Mouse (Mus musculus) ES-E14 (cell line): ENCODE measurements at regions not wholly inside any gene's neighbourhood (a gene's known extent, or its start where the extent isn't known, plus 50 kb on each side); places are given as distances from the start of the nearest gene placed in this dataset.
"Not testable (repeated sequence)": the region's sequence is repeated elsewhere in the genome, so short reads cannot be mapped to it uniquely, and the experiment has no call there.

ENCODE experiments used
- DNase-seq: peaks from one replicate; pipeline ENCODE4 v3.0.0-alpha.2; 2013; ENCODE audit warnings: low read depth, low spot score
- H3K27ac ChIP-seq: 2 replicates; pipeline ENCODE4 v1.5.1; 2012; ENCODE audit warnings: low read depth, mild to moderate bottlenecking, low read length, moderate library complexity, mixed read lengths; ENCODE audit not compliant: poor library complexity, insufficient read depth, severe bottlenecking
- H3K36me3 ChIP-seq: 2 replicates; pipeline ENCODE4 v1.6.1; 2012; ENCODE audit warnings: mild to moderate bottlenecking, low read length, moderate library complexity, mixed read lengths; ENCODE audit not compliant: control insufficient read depth, poor library complexity, insufficient read depth, severe bottlenecking
- H3K4me1 ChIP-seq, 2 experiments: fragments of 150-350 bp in 1 of 2; sonication (generic) in 1 of 2; 2 replicates each; pipeline ENCODE4 v1.6.1; 2012; ENCODE audit warnings: low read length in 2 of 2, mild to moderate bottlenecking in 1 of 2, mixed read lengths in 1 of 2; ENCODE audit not compliant: control insufficient read depth in 2 of 2, insufficient read depth in 2 of 2, poor library complexity in 1 of 2
- H3K4me3 ChIP-seq, 2 experiments: fragments of 150-350 bp in 1 of 2; sonication (generic) in 1 of 2; 2 replicates each; pipeline ENCODE4 v1.5.1; 2012; ENCODE audit warnings: low read length in 2 of 2, low read depth in 1 of 2, mild to moderate bottlenecking in 1 of 2, mixed read lengths in 1 of 2; ENCODE audit not compliant: insufficient read depth in 1 of 2, poor library complexity in 1 of 2, severe bottlenecking in 1 of 2
- H3K9ac ChIP-seq: 2 replicates; pipeline ENCODE4 v1.6.1; 2012; ENCODE audit warnings: low read depth, mild to moderate bottlenecking, low read length, mixed read lengths; ENCODE audit not compliant: poor library complexity, insufficient read depth, severe bottlenecking
- H3K9me3 ChIP-seq: fragments of 150-350 bp; sonication (generic); 2 replicates; pipeline ENCODE4 v1.6.1; 2012; ENCODE audit warnings: low read depth, mild to moderate bottlenecking, low read length; ENCODE audit not compliant: control insufficient read depth, insufficient read depth
- CHD2 ChIP-seq: IDR thresholded peaks from 2 replicates; pipeline ENCODE4 v1.6.1; 2014; ENCODE audit warnings: mild to moderate bottlenecking, low read depth, low read length, inconsistent platforms
- HCFC1 ChIP-seq: IDR thresholded peaks from 2 replicates; pipeline ENCODE4 v1.6.1; 2012; ENCODE audit warnings: low read length, inconsistent platforms, borderline replicate concordance; ENCODE audit not compliant: insufficient read depth
- MAFK ChIP-seq: IDR thresholded peaks from 2 replicates; pipeline ENCODE4 v1.6.1; 2014; ENCODE audit warnings: mild to moderate bottlenecking, low read depth, low read length, inconsistent platforms; ENCODE audit not compliant: insufficient read depth
- ZC3H11A ChIP-seq: IDR thresholded peaks from 2 replicates; pipeline ENCODE4 v1.6.1; 2012; ENCODE audit warnings: low read depth, mild to moderate bottlenecking, inconsistent platforms, low read length, borderline replicate concordance
- ZNF384 ChIP-seq: IDR thresholded peaks from 2 replicates; pipeline ENCODE4 v1.6.1; 2012; ENCODE audit warnings: low read depth, low read length, inconsistent platforms
- in situ Hi-C, 2 experiments: fragments of 600-800 bp; cut with MboI; formaldehyde crosslinking; loops; one replicate each; pipeline ENCODE4 v1.15.1; 2025; ENCODE audit warnings: low sequenced_read_pairs in 2 of 2, inconsistent platforms in 1 of 2; ENCODE audit not compliant: unreplicated experiment in 2 of 2

GRCm38 (mm10) chr7:29639591-29639990 is 87.2 kb downstream of the Catsperg2 start:
- H3K9ac ChIP-seq, H3K4me3 ChIP-seq, H3K9me3 ChIP-seq, H3K27ac ChIP-seq, DNase-seq, H3K36me3 ChIP-seq, in situ Hi-C loops, H3K4me1 ChIP-seq: not testable (repeated sequence)

DNA sequence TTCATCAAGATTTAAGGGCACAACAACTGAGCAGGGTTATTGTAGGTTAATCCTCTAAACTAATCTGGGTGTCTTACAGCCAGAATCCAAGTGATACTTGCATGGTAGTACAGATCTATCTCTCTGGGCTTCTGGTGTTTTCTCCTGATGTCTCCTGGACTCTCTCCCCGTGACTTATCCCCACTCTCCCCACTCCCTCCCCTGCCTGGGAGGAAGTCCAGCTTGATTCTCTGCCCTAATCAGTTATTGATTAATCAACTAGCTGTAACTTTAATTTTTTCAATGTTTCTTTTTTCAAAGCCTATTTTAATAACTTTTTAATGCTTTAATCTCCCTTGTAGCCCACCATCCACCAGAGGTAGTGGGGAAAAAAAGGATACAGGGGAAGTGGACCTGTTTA is 83.9 kb upstream of the Sipa1l3 start:
- Histone ChIP-seq H3K9ac (no peak overlapping the region), H3K27ac (no peak overlapping the region), H3K4me3 (no peak overlapping the region), H3K9me3 (no peaks in the 10 kb centered on the region), H3K4me1 (no peaks in the 10 kb centered on the region), H3K36me3 (no peaks in the 10 kb centered on the region)
- no peak for DNase-seq
- in situ Hi-C loops = no loop called here
- TF ChIP-seq ZC3H11A (no peak), HCFC1 (no peak), ZNF384 (no peak), CHD2 (no peak), MAFK (no peak)

- Histone ChIP-seq H3K9ac (no peak overlapping the region), H3K4me3 (no peak overlapping the region), H3K27ac (no peak overlapping the region), H3K9me3 (no peaks in the 10 kb centered on the region), H3K4me1 (no peaks in the 10 kb centered on the region), H3K36me3 (no peaks in the 10 kb centered on the region)
- TF ChIP-seq ZNF384 = no peak
- TF ChIP-seq MAFK = no peak
- no peak for TF ChIP-seq HCFC1
- no peak for TF ChIP-seq CHD2
- TF ChIP-seq ZC3H11A = no peak
- in situ Hi-C loops = no loop called here
- DNase-seq = no peak
These were observed 82.9 kb upstream of the Sipa1l3 start for GRCm38 (mm10) chr7:29601337-29601736.

DNA sequence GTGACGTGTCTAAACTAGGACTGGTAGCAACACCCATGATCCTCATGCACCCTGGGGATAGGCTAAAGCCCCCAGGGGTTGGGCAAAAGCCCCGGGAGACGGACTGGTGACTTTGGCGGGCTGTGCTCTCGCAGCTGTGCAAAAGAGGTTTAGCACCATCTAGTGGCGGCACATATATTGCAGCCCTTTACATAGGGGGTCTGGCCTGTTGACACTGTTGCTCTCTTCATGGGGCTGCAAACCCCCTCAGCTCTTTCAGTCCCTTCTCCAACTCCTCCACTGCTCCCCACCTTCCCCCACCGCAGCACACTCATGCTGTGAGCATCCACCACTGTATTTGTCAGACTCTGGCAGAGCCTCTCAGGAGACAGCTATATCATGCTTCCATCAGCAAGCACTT is 78.8 kb upstream of the Sipa1l3 start:
- in situ Hi-C loops, H3K9me3 ChIP-seq, H3K27ac ChIP-seq, H3K4me1 ChIP-seq, H3K4me3 ChIP-seq, H3K9ac ChIP-seq, H3K36me3 ChIP-seq: not testable (repeated sequence)
- peak; percentile 56 for DNase-seq

- no peaks in the 10 kb centered on the region for H3K4me1 ChIP-seq
- H3K4me3 ChIP-seq = no peak overlapping the region
- no peak overlapping the region for H3K9ac ChIP-seq
- no peak for DNase-seq
- H3K36me3 ChIP-seq = no peaks in the 10 kb centered on the region
- TF ChIP-seq ZNF384 (no peak), ZC3H11A (no peak), CHD2 (no peak), MAFK (no peak), HCFC1 (no peak)
- H3K9me3 ChIP-seq = no peaks in the 10 kb centered on the region
- no peak overlapping the region for H3K27ac ChIP-seq
- in situ Hi-C loops = no loop called here
These were observed 59.7 kb upstream of the Sipa1l3 start for GRCm38 (mm10) chr7:29578128-29578527.
